Mouse (Mus musculus): ENCODE results near the gene Degs2. TPM values are rescaled to one million over a fixed set of nuclear protein-coding genes. Genes with fewer than 3 reads are reported as not detected.

Gene Degs2
- polyA plus RNA-seq, 1 experiment from 2014 or later: 19.0 TPM

GRCm38 (mm10) chr12:108682240-108683023 lies 19.7 kb downstream of the Degs2 start:
- Histone ChIP-seq H3K36me3 (ENCODE audit: insufficient read depth, low read length) (peaks cover 35% of the 10 kb centered on the region), H3K4me1 (replicated peaks; ENCODE audit: insufficient read depth, low read length) (0 out of 2 replicates have a peak, but pooled peaks cover 3% of the 10 kb centered on the region), H3K27me3 (ENCODE audit: insufficient read depth, low read length) (no peaks in the 10 kb centered on the region), H3K9ac (ENCODE audit: low read depth, low read length) (no peak overlapping the region), H3K9me3 (replicated peaks; ENCODE audit: low read length) (no peaks in the 10 kb centered on the region), H3K27ac (no peak overlapping the region), H3K4me3 (replicated peaks; ENCODE audit: low read depth, low read length) (no peak overlapping the region), H3K4me2 (ENCODE audit: low read length) (no peak overlapping the region)
- no peak for TF ChIP-seq CTCF (IDR thresholded peaks at IDR 0.05; ENCODE audit: low read depth)
- DNase-seq (ENCODE audit: low spot score) (no peak), ATAC-seq (replicated peaks; ENCODE audit: low FRiP score, low read depth) (no peak)
- 80% methylated on average over 13 of the region's 13 CpGs for WGBS

GRCm38 (mm10) chr12:108680861-108681260 lies 21.3 kb downstream of the Degs2 start:
- H3K4me2 ChIP-seq (ENCODE audit: low read length): no peak overlapping the region

DNA sequence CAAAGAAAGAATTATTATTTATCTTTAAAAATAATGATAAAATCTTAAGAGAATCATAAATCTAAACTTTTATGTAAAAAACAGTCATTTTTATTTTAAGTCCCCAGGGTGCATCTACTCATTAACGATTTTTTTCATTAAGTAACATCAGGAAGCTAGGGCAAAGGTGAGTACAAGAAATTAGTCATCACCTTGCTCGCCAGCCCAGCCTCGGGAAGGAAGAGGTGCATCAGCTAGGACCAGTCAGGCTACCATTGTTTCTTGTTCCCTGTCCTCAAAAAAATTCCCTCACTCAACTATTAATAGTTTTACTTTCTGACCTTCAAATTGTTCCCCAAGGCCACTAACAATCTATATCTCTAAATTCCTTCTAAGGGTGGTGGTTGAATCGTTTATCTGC lies 23.7 kb downstream of the Degs2 start:
- no peak overlapping the region for H3K27ac ChIP-seq

More at GRCm38 (mm10) chr12:108680861-108681260, 21.3 kb downstream of the Degs2 start:
- Histone ChIP-seq H3K27me3 (ENCODE audit: insufficient read depth, low read length) (no peaks in the 10 kb centered on the region), H3K27ac (no peak overlapping the region), H3K9ac (ENCODE audit: low read depth, low read length) (no peak overlapping the region), H3K36me3 (ENCODE audit: insufficient read depth, low read length) (peaks cover 40% of the 10 kb centered on the region), H3K4me1 (replicated peaks; ENCODE audit: insufficient read depth, low read length) (no peaks in the 10 kb centered on the region), H3K4me3 (replicated peaks; ENCODE audit: low read depth, low read length) (no peak overlapping the region), H3K9me3 (replicated peaks; ENCODE audit: low read length) (no peaks in the 10 kb centered on the region)
- no peak for TF ChIP-seq CTCF (IDR thresholded peaks at IDR 0.05; ENCODE audit: low read depth)
- 92% methylated on average over 8 of the region's 8 CpGs for WGBS
- DNase-seq (ENCODE audit: low spot score) (no peak), ATAC-seq (replicated peaks; ENCODE audit: low FRiP score, low read depth) (no peak)

GRCm38 (mm10) chr12:108677116-108677515 lies 25.0 kb downstream of the Degs2 start:
- DNase-seq (ENCODE audit: low spot score): no peak
- Histone ChIP-seq H3K9me3 (replicated peaks; ENCODE audit: low read length) (no peaks in the 10 kb centered on the region), H3K4me2 (ENCODE audit: low read length) (no peak overlapping the region), H3K27me3 (ENCODE audit: insufficient read depth, low read length) (no peaks in the 10 kb centered on the region), H3K36me3 (ENCODE audit: insufficient read depth, low read length) (peaks cover 35% of the 10 kb centered on the region), H3K4me3 (replicated peaks; ENCODE audit: low read depth, low read length) (no peak overlapping the region), H3K4me1 (replicated peaks; ENCODE audit: insufficient read depth, low read length) (peaks cover 17% of the 10 kb centered on the region), H3K27ac (peak overlapping the region; percentile 91), H3K9ac (ENCODE audit: low read depth, low read length) (no peak overlapping the region)
- no peak for TF ChIP-seq CTCF (IDR thresholded peaks at IDR 0.05; ENCODE audit: low read depth)
- no peak for ATAC-seq (replicated peaks; ENCODE audit: low FRiP score, low read depth)
- WGBS: 80% methylated on average over 5 of the region's 5 CpGs

More for the DNA sequence above, 23.7 kb downstream of the Degs2 start:
- TF ChIP-seq CTCF (IDR thresholded peaks at IDR 0.05; ENCODE audit: low read depth): no peak
- ATAC-seq (replicated peaks; ENCODE audit: low FRiP score, low read depth) (no peak), DNase-seq (ENCODE audit: low spot score) (no peak)
- Histone ChIP-seq H3K27me3 (ENCODE audit: insufficient read depth, low read length) (no peaks in the 10 kb centered on the region), H3K4me2 (ENCODE audit: low read length) (no peak overlapping the region), H3K9ac (ENCODE audit: low read depth, low read length) (no peak overlapping the region), H3K4me1 (replicated peaks; ENCODE audit: insufficient read depth, low read length) (peaks cover 17% of the 10 kb centered on the region), H3K9me3 (replicated peaks; ENCODE audit: low read length) (no peaks in the 10 kb centered on the region), H3K36me3 (ENCODE audit: insufficient read depth, low read length) (peaks cover 42% of the 10 kb centered on the region), H3K4me3 (replicated peaks; ENCODE audit: low read depth, low read length) (no peak overlapping the region)
- WGBS: 63% methylated on average over 4 of the region's 4 CpGs

DNA sequence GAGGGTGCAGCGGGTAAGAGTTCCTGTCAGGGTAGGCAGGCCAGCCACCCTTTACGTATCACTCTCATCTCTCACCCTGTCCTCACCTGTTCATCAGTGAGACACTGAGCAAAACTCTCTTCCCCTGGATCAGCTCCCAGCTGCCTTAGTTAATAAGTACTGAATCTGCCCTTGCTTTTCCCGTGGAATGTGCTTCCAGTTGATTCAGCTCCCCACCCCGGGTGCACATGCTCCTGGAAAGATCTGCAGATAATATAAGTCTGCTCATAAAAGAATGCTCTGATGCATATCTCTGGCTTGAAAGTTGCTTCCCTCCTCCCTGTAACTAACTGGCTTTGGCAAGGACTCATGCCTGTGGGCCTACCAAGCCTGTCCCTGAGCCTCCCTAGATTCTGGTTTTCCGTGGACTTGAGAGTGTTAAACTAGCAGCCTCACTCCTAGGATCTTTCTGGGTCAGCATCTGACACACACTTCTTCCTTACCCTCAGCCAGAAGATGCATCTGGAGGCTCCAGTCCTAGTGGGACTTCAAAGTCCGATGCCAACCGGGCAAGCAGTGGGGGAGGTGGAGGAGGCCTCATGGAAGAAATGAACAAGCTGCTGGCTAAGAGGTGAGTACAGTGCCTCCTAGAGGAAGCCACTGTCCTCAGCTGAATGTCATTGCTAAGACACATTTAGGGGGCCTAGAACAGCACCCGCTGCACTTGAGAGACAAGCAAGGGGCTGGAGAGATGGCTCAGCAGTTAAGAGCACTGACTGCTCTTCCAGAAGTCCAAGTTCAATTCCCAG lies 26.3 kb downstream of the Degs2 start:
- H3K4me3 ChIP-seq (replicated peaks; ENCODE audit: low read depth, low read length): no peak overlapping the region
- no peaks in the 10 kb centered on the region for H3K27me3 ChIP-seq (ENCODE audit: insufficient read depth, low read length)
- peak overlapping the region; percentile 91 for H3K27ac ChIP-seq
- peaks cover 17% of the 10 kb centered on the region for H3K4me1 ChIP-seq (replicated peaks; ENCODE audit: insufficient read depth, low read length)
- peaks cover 26% of the 10 kb centered on the region for H3K36me3 ChIP-seq (ENCODE audit: insufficient read depth, low read length)
- DNase-seq (ENCODE audit: low spot score): peak; percentile 53
- H3K4me2 ChIP-seq (ENCODE audit: low read length): peak overlapping the region; percentile 3; the same call in 1 of the 2 replicates
- peak overlapping the region; percentile 18; the same call in 1 of the 2 replicates for H3K9ac ChIP-seq (ENCODE audit: low read depth, low read length)
- no peaks in the 10 kb centered on the region for H3K9me3 ChIP-seq (replicated peaks; ENCODE audit: low read length)
- TF ChIP-seq CTCF (IDR thresholded peaks at IDR 0.05; ENCODE audit: low read depth): peak; percentile 56
- WGBS: 49% methylated on average over 8 of the region's 8 CpGs
- peak; percentile 75 for ATAC-seq (replicated peaks; ENCODE audit: low FRiP score, low read depth)

DNA sequence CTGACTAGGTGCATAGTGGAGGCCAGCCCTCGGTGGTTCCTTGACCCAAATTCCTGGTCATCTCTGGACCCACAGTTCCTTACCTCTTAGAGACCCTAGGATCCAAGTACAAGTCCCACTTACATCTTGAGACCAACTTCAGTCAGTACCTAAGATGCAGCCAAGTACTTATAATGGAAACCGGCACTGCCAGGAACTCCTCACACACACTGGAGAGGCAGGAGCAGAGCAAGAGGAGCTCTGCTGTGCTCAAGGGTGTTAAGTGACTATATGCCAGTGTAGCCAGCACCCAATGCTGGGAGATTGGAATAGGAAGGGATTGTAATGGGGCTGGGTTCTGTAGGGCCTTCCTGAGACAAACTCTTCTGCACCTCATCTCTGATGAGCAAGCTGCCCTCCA lies 27.2 kb downstream of the Degs2 start:
- peaks cover 21% of the 10 kb centered on the region for H3K36me3 ChIP-seq (ENCODE audit: insufficient read depth, low read length)
- H3K4me2 ChIP-seq (ENCODE audit: low read length): no peak overlapping the region
- H3K9ac ChIP-seq (ENCODE audit: low read depth, low read length): no peak overlapping the region
- no peaks in the 10 kb centered on the region for H3K27me3 ChIP-seq (ENCODE audit: insufficient read depth, low read length)
- no peak overlapping the region for H3K4me3 ChIP-seq (replicated peaks; ENCODE audit: low read depth, low read length)
- ATAC-seq (replicated peaks; ENCODE audit: low FRiP score, low read depth) (no peak), DNase-seq (ENCODE audit: low spot score) (no peak)
- peaks cover 17% of the 10 kb centered on the region for H3K4me1 ChIP-seq (replicated peaks; ENCODE audit: insufficient read depth, low read length)
- no peaks in the 10 kb centered on the region for H3K9me3 ChIP-seq (replicated peaks; ENCODE audit: low read length)
- H3K27ac ChIP-seq: peak overlapping the region; percentile 91
- no peak for TF ChIP-seq CTCF (IDR thresholded peaks at IDR 0.05; ENCODE audit: low read depth)
- 82% methylated on average over 2 of the region's 2 CpGs for WGBS

Measured in kidney, postnatal 0 days (tissue).